Mouse (Mus musculus) leukemia stem cell, adult 10-12 weeks (primary cell): ENCODE data around the gene 4930562C15Rik. TPM values are rescaled to one million over a fixed set of nuclear protein-coding genes. Genes with fewer than 3 reads are reported as not detected.

ENCODE experiments used
- polyA plus RNA-seq: library from polyadenylated mRNA; stranded (reverse); fragments of >175 nt; gene quantifications from 2 replicates; pipeline ENCODE4 v1.2.3, GENCODE M21; 2012; ENCODE audit warnings: low replicate concordance

Gene 4930562C15Rik
- polyA plus RNA-seq: not detected in 2 replicates

GRCm38 (mm10) chr16:4835191-4835590 lies at the start of gene 4930562C15Rik:
4930562C15Rik (plus strand) TSS chr16:4835416.

GRCm38 (mm10) chr16:4789810-4790559 lies 45.2 kb upstream of the 4930562C15Rik start, which contains the start of gene Cdip1:
Cdip1 (minus strand) TSS chr16:4790292.

GRCm38 (mm10) chr16:4880136-4880825 lies 45.1 kb downstream of the 4930562C15Rik start, which contains the start of gene Ubald1:
Ubald1 (minus strand) TSS chr16:4880315.

GRCm38 (mm10) chr16:4885760-4886689 lies 50.8 kb downstream of the 4930562C15Rik start, which contains the start of gene Mgrn1:
Mgrn1 (plus strand) TSS chr16:4886249.

Other genes with a start within 250 kb of the 4930562C15Rik start
- 0.34 and 1.0 TPM in 2 replicates for gene Glis2, start 240.7 kb upstream of the 4930562C15Rik start, polyA plus RNA-seq
- 69.3 and 127 TPM in 2 replicates for gene Pam16, start 210.4 kb upstream of the 4930562C15Rik start, polyA plus RNA-seq
- 0.37 and 0.63 TPM in 2 replicates for gene Vasn, start 195.5 kb upstream of the 4930562C15Rik start, polyA plus RNA-seq
- 14.2 and 29.3 TPM in 2 replicates for gene Dnaja3, start 195.4 kb upstream of the 4930562C15Rik start, polyA plus RNA-seq
- gene Coro7, start 155.6 kb upstream of the 4930562C15Rik start, polyA plus RNA-seq: 117 and 151 TPM in 2 replicates
- gene Nmral1, start 116.1 kb upstream of the 4930562C15Rik start, polyA plus RNA-seq: 4.3 and 15.4 TPM in 2 replicates
- 4.1 and 6.7 TPM in 2 replicates for gene Hmox2, start 109.1 kb upstream of the 4930562C15Rik start, polyA plus RNA-seq
- gene Cdip1, start 45.1 kb upstream of the 4930562C15Rik start, polyA plus RNA-seq: 13.9 and 61.9 TPM in 2 replicates
- gene Ubald1, start 44.9 kb downstream of the 4930562C15Rik start, polyA plus RNA-seq: 144 and 197 TPM in 2 replicates
- 16.4 and 27.2 TPM in 2 replicates for gene Mgrn1, start 50.8 kb downstream of the 4930562C15Rik start, polyA plus RNA-seq
- 11.1 and 27.0 TPM in 2 replicates for gene Nudt16l1, start 103.3 kb downstream of the 4930562C15Rik start, polyA plus RNA-seq
- gene Anks3, start 128.8 kb downstream of the 4930562C15Rik start, polyA plus RNA-seq: 20.5 and 42.1 TPM in 2 replicates
- not detected in 2 replicates for gene Sept12, start 162.4 kb downstream of the 4930562C15Rik start, polyA plus RNA-seq
- not detected in 2 replicates for gene Smim22, start 171.9 kb downstream of the 4930562C15Rik start, polyA plus RNA-seq
- 25.5 and 29.2 TPM in 2 replicates for gene Rogdi, start 178.1 kb downstream of the 4930562C15Rik start, polyA plus RNA-seq
- gene Glyr1, start 214.4 kb downstream of the 4930562C15Rik start, polyA plus RNA-seq: 7.0 and 23.1 TPM in 2 replicates
- 13.9 and 28.7 TPM in 2 replicates for gene Ubn1, start 214.6 kb downstream of the 4930562C15Rik start, polyA plus RNA-seq